Mouse (Mus musculus) ES-Bruce4 (cell line): Measurements from ENCODE around the gene Cks2. TPM values are rescaled to one million over a fixed set of nuclear protein-coding genes. Genes with fewer than 3 reads are reported as not detected.
"Not testable (repeated sequence)": the region's sequence is repeated elsewhere in the genome, so short reads cannot be mapped to it uniquely, and the experiment has no call there.

ENCODE experiments used
- H3K27ac ChIP-seq: 2 replicates; pipeline ENCODE4 v1.5.1; 2012; ENCODE audit warnings: low read length, inconsistent platforms; ENCODE audit not compliant: insufficient read depth
- H3K27me3 ChIP-seq: 2 replicates; pipeline ENCODE4 v1.6.1; 2012; ENCODE audit warnings: mild to moderate bottlenecking, low read length, inconsistent platforms; ENCODE audit not compliant: control insufficient read depth, poor library complexity, insufficient read depth, severe bottlenecking
- H3K36me3 ChIP-seq: 2 replicates; pipeline ENCODE4 v1.6.1; 2012; ENCODE audit warnings: inconsistent platforms, mild to moderate bottlenecking, low read length, moderate library complexity; ENCODE audit not compliant: control insufficient read depth, poor library complexity, insufficient read depth, severe bottlenecking
- H3K4me1 ChIP-seq: one replicate; pipeline ENCODE4 v1.8.1; 2011; ENCODE audit warnings: low read length; ENCODE audit not compliant: control insufficient read depth, insufficient read depth
- H3K4me3 ChIP-seq: 2 replicates; pipeline ENCODE4 v1.5.1; 2011; ENCODE audit warnings: low read depth, mild to moderate bottlenecking, low read length
- H3K9ac ChIP-seq: 2 replicates; pipeline ENCODE4 v1.6.1; 2012; ENCODE audit warnings: low read depth, mild to moderate bottlenecking, inconsistent platforms; ENCODE audit not compliant: poor library complexity, severe bottlenecking
- H3K9me3 ChIP-seq: replicated peaks from 2 replicates; pipeline ENCODE4 v1.6.1; 2012; ENCODE audit warnings: mild to moderate bottlenecking, low read length, inconsistent platforms; ENCODE audit not compliant: control insufficient read depth, poor library complexity, insufficient read depth, severe bottlenecking
- CTCF ChIP-seq: IDR thresholded peaks from one replicate; pipeline ENCODE4 v1.8.1; 2011; ENCODE audit warnings: low read depth, low read length
- EP300 ChIP-seq: IDR thresholded peaks from 2 replicates; pipeline ENCODE4 v1.6.1; 2011; ENCODE audit warnings: low read depth, low read length; ENCODE audit not compliant: insufficient read depth
- POLR2A ChIP-seq: IDR thresholded peaks from one replicate; pipeline ENCODE4 v1.8.1; 2011; ENCODE audit warnings: low read length; ENCODE audit not compliant: insufficient read depth
- polyA plus RNA-seq: library from polyadenylated mRNA; stranded (reverse); fragments of >200 nt; gene quantifications from 2 replicates; pipeline ENCODE4 v1.2.4, GENCODE M21; 2011; ENCODE audit warnings: low read depth; ENCODE audit not compliant: missing spikeins, insufficient read depth, insufficient read length

The Cks2 gene
- polyA plus RNA-seq, 1 experiment = 423 TPM

DNA sequence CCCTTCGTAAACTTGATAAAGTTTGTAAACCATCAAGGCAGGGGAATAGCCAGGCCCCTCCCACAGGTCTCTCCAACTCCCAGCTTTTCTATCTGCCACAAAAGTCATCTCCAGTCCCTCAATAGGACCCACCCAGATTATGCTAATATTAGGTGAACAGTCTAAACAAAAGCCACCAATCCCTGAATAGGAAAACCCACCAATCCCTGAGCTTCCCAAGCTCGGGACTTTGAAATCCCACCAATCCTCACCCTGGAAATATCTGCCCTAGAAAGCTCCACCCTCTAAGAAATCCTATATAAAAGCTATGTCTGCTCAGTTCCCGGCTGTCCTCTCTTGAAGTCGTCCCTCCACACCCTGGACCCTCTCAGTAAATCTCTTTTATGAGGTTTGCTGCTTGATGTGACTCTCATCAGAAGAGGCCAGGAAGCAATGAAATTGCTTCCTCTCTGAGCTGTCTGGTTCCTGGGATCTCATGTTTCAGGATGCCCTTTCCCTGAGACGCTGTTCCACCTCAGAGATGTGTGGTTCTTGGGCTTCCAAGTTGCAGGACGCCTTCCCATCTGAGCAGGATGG lies 16.7 kb upstream of the Cks2 start:
- Histone ChIP-seq H3K27me3 (no peaks in the 10 kb centered on the region), H3K4me3 (no peak overlapping the region), H3K27ac (no peak overlapping the region), H3K4me1 (no peaks in the 10 kb centered on the region), H3K9me3 (no peaks in the 10 kb centered on the region), H3K36me3 (no peaks in the 10 kb centered on the region), H3K9ac (no peak overlapping the region)
- TF ChIP-seq CTCF (no peak), EP300 (no peak), POLR2A (no peak)

GRCm38 (mm10) chr13:51631354-51631992 lies 13.6 kb upstream of the Cks2 start:
- peak overlapping the region; percentile 10; the same call in 1 of the 2 replicates for H3K27ac ChIP-seq
- TF ChIP-seq CTCF (no peak), POLR2A (no peak)
- H3K36me3 ChIP-seq = no peaks in the 10 kb centered on the region
- H3K9me3 ChIP-seq = no peaks in the 10 kb centered on the region
- no peaks in the 10 kb centered on the region for H3K4me1 ChIP-seq
- H3K27me3 ChIP-seq = no peaks in the 10 kb centered on the region
- H3K4me3 ChIP-seq = no peak overlapping the region
- H3K9ac ChIP-seq = no peak overlapping the region

GRCm38 (mm10) chr13:51632560-51633218 lies 12.3 kb upstream of the Cks2 start:
- Histone ChIP-seq H3K4me1 (no peaks in the 10 kb centered on the region), H3K4me3 (no peak overlapping the region), H3K27me3 (no peaks in the 10 kb centered on the region), H3K9me3 (no peaks in the 10 kb centered on the region), H3K36me3 (no peaks in the 10 kb centered on the region), H3K27ac (no peak overlapping the region), H3K9ac (no peak overlapping the region)
- TF ChIP-seq CTCF (no peak), POLR2A (no peak), EP300 (no peak)

- not testable (repeated sequence) for H3K27ac ChIP-seq, H3K27me3 ChIP-seq, H3K36me3 ChIP-seq, H3K4me1 ChIP-seq, H3K4me3 ChIP-seq, H3K9me3 ChIP-seq, H3K9ac ChIP-seq
Measured at GRCm38 (mm10) chr13:51635384-51635783, 9.6 kb upstream of the Cks2 start.

DNA sequence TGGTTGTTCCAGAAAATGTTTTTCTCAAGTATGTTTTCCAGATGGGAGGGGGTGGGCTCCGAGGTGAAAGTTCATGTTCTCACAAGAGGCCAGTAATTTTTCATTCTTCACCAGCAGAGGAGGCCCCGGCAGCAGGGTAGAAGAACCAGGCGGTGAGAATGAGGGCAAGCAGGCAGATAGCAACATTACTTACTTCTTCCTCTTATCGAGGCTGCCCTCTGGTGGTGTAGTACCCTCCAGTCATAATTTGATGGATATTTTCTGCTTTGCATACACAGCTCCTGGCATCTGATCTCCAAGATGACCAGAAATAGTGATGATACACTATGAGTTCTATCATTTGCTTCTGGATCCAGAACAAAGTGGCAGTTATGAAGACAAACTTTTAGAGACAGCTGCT lies 6.1 kb upstream of the Cks2 start:
- Histone ChIP-seq H3K4me1 (no peaks in the 10 kb centered on the region), H3K27me3 (no peaks in the 10 kb centered on the region), H3K9me3 (peaks cover 5% of the 10 kb centered on the region; the same call in 1 of the 2 replicates), H3K36me3 (no peaks in the 10 kb centered on the region), H3K27ac (no peak overlapping the region), H3K9ac (no peak overlapping the region), H3K4me3 (no peak overlapping the region)
- no peak for TF ChIP-seq EP300
- no peak for TF ChIP-seq CTCF
- TF ChIP-seq POLR2A = no peak

DNA sequence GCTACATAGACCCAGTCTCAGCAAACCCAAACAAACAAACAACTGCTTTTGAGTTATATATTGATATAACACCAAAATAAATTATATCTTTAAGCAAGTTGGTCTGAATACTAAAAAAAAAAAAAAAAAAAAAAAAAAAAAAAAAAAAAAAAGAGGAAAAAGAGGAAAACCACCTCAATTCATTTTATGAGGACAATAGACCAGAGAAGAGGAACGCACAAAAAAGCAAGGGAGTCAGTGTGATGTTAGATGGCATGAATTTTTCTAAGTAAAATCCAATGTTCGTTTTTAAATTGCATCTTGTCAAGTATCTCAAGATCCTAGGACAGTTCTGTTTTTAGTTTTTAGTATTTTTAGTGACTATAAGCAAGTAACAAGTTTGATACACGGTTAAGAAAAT lies 3.6 kb upstream of the Cks2 start:
- H3K9me3 ChIP-seq = peaks cover 5% of the 10 kb centered on the region; the same call in 1 of the 2 replicates
- no peaks in the 10 kb centered on the region for H3K4me1 ChIP-seq
- no peak overlapping the region for H3K9ac ChIP-seq
- H3K27ac ChIP-seq = no peak overlapping the region
- no peaks in the 10 kb centered on the region for H3K36me3 ChIP-seq
- TF ChIP-seq CTCF (no peak), POLR2A (no peak)
- no peak overlapping the region for H3K4me3 ChIP-seq
- no peaks in the 10 kb centered on the region for H3K27me3 ChIP-seq
